In the genomic region with DNA sequence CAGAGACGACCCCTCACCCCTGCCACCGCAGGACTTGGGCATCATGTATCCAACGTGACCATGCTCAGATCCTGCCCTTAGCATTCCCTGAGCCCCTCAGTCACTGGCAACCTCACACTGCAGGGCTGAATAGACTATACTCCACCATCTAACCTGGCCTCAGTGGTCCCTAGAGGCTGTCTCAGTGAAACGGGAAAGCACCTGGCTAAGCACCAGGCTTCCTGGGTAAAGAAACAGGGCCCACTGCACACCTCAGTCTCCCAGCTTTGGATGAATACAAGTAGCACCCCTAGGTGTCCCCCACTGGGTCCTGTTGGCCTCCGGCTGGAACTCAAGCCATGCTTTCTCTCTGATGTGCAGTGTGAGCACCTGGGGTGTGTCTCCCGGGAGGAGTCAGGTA, we compare ENCODE assay signal across 23 mouse cellular contexts.
"Had no signal": no experiment of that assay in that cellular context is flagged by ENCODE, and none has a peak within 500 bp of the region (broad histone marks: within the 10 kb centered on the region; RNA-seq: fewer than 3 reads in every experiment).

No protein-coding gene starts in this region.

- DNase-seq: liver, postnatal 0 days; lung, adult 2 months; lung, postnatal 14 days; lung, postnatal 36 days; midbrain, embryonic 14.5 days; retina, postnatal 1 day; right cerebral cortex, adult 18-20 months; right cerebral cortex, postnatal 25 days; right cerebral cortex, postnatal 4 days; spleen, adult 18-20 months; thymus, adult 18-20 months; thymus, postnatal 14 days; thymus, postnatal 36 days had no signal

- H3K9me3 ChIP-seq: lung, embryonic 15.5 days; megakaryocyte, embryonic 14.5 days; midbrain, embryonic 10.5 days; midbrain, embryonic 12.5 days; neural tube, embryonic 13.5 days; neural tube, embryonic 15.5 days had no signal

- H3K4me2 ChIP-seq: lung, embryonic 15.5 days; midbrain, embryonic 12.5 days; neural tube, embryonic 13.5 days; neural tube, embryonic 15.5 days had no signal

- H3K4me1 ChIP-seq: midbrain, embryonic 12.5 days; neural tube, embryonic 13.5 days had no signal

- H3K27me3 ChIP-seq: lung, embryonic 15.5 days; midbrain, embryonic 12.5 days; neural tube, embryonic 13.5 days; neural tube, embryonic 15.5 days had no signal

- H3K4me3 ChIP-seq: lung, embryonic 15.5 days; megakaryocyte, embryonic 14.5 days; midbrain, embryonic 10.5 days; midbrain, embryonic 12.5 days; myocyte; neural tube, embryonic 13.5 days; neural tube, embryonic 15.5 days had no signal

- ATAC-seq: liver, postnatal 0 days; lung, postnatal 0 days; midbrain, embryonic 16.5 days had no signal

- H3K27ac ChIP-seq: lung, embryonic 15.5 days; macrophage; midbrain, embryonic 10.5 days; midbrain, embryonic 12.5 days; neural tube, embryonic 13.5 days; neural tube, embryonic 15.5 days had no signal

- H3K36me3 ChIP-seq: midbrain, embryonic 12.5 days had no signal

- H3K9ac ChIP-seq: liver, postnatal 0 days; lung, embryonic 15.5 days; midbrain, embryonic 12.5 days; neural tube, embryonic 13.5 days; neural tube, embryonic 15.5 days had no signal
